Mouse (Mus musculus): ENCODE results near the gene Eid2. TPM values are rescaled to one million over a fixed set of nuclear protein-coding genes. Genes with fewer than 3 reads are reported as not detected.

Gene Eid2
- polyA plus RNA-seq, 1 experiment from 2014 or later = 4.6 TPM

DNA sequence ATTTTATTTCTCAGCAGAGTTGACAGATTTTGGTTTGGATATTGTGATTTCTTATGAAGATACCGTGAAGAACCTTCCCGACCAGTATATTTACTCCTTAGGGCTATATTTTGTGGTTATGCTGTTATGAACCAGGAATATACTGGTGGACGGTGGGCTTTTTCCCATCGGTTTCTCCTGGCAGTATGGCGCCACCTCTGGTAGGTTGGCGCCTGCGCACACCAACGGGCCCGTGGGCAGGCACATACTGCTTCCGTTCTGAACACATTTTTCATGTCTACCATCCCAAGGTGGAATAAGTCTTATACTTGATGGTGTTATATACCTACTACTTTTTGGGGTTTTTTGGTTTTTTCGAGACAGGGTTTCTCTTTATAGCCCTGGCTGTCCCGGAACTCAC, 1.7 kb downstream of the Eid2 start:
- Histone ChIP-seq H3K27ac (no peak overlapping the region), H3K79me2 (ENCODE audit: inconsistent target) (no peaks in the 10 kb centered on the region), H3K36me3 (ENCODE audit: inconsistent target) (no peaks in the 10 kb centered on the region), H3K4me3 (ENCODE audit: inconsistent target) (no peak overlapping the region)
- WGBS (ENCODE audit: missing documents) = 93% methylated on average over 12 of the region's 12 CpGs

DNA sequence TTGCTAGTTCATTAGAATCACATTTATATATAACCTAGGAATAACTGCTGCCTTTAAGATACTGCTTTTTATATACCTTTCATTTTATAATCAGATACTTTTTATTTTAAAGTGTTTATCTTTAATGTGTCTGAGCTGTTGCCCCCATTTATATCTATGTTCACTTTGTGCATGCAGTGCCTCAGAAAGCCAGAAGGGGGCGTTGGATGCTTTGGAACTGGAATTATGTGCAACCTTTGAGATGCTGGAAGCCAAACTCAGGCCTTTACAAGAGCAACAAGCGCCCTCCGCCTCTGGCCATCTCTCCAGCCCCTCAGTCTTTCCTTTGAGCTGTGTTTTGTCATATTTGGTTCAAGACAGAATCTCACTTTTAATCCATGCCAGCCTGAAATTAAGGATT, 4.1 kb downstream of the Eid2 start:
- H3K4me3 ChIP-seq (ENCODE audit: inconsistent target) = no peak overlapping the region
- H3K27ac ChIP-seq = no peak overlapping the region
- no peaks in the 10 kb centered on the region for H3K79me2 ChIP-seq (ENCODE audit: inconsistent target)
- H3K36me3 ChIP-seq (ENCODE audit: inconsistent target) = no peaks in the 10 kb centered on the region
- 74% methylated on average over 3 of the region's 3 CpGs for WGBS (ENCODE audit: missing documents)

DNA sequence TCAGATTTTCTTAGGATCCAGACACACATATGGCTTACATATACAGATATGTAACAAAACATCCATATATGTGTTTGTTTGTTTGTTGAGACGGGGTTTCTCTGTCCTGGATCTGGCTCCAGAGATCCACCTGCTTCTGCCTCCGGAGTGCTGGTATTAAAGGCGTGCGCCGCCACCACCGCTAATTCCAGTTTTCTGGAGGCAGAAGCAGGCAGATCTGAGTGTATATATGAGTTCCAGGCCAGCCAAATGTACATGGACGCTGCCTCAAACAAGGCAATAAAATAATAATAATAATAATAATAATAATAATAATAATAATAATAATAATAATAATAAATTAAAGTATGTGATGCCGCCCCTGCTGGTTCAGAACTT, 9.5 kb downstream of the Eid2 start:
- WGBS (ENCODE audit: missing documents) = 50% methylated on average over 6 of the region's 8 CpGs
- Histone ChIP-seq H3K36me3 (ENCODE audit: inconsistent target) (no peaks in the 10 kb centered on the region), H3K27ac (no peak overlapping the region), H3K4me3 (ENCODE audit: inconsistent target) (no peak overlapping the region), H3K79me2 (ENCODE audit: inconsistent target) (no peaks in the 10 kb centered on the region)

DNA sequence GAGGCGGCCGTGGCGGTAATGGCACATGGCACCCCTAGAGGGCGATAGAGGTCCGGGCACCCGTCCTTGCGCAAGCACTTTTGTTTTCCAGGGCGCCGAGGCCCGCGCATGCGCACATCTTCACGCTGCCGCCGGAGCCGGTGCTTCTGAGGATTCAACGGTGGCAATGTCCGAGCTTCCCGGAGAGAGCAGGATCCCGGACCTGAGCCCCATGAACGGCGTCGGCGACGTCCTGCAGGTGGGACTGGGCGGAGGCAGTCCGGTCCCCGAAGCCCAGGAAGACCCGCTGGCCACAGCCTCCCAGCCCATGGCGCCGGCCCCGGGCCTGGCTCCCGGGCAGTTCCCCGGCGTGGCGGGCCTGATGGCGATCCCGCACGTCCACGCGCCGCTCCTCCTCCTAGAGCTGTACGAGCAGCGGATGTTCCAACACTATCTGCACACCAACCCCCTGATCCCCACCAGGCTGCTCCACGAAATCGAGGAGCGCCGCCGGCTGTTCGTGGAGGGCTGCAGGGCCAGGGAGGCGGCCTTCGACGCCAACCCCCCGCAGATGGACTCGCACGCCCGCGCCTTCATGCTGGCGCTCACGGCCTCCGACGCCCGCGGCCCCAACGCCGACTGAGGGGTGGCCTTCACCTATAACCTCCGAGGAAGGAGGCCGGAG, 10.1 kb downstream of the Eid2 start, which contains the start of gene Eid2b:
Gene Eid2b, plus strand, starts transcription at position 125 of the 664 bp plus-strand sequence.
- Histone ChIP-seq H3K4me3 (ENCODE audit: inconsistent target) (no peak within 1 kb of the TSS; the same call in 1 of the 2 replicates), H3K27ac (no peak within 1 kb of the TSS), H3K79me2 (ENCODE audit: inconsistent target) (no peaks in the 10 kb centered on the region), H3K36me3 (ENCODE audit: inconsistent target) (no peaks in the 10 kb centered on the region)
- 7% methylated on average over 66 of the region's 68 CpGs for WGBS (ENCODE audit: missing documents)

DNA sequence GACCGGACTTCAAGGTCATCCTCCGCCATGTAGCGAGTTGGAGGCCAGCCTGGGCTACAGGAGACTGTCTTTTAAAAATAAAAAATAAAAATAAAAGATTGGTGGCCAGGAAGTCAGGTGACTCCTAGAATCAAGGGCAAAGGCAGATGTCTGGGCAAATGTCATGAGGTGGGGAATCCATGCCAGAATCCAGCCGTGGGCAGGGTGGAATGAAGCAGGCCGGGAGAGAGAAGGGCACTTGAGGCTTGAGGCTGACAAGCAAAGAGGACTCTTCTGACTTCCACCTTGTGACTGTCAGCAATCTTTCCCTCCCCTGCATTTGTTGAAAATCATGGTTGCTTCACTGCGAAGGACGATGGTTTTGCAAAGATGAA, 10.6 kb downstream of the Eid2 start:
- no peaks in the 10 kb centered on the region for H3K79me2 ChIP-seq (ENCODE audit: inconsistent target)
- WGBS (ENCODE audit: missing documents) = 92% methylated on average over 7 of the region's 7 CpGs
- no peak overlapping the region for H3K27ac ChIP-seq
- no peak overlapping the region for H3K4me3 ChIP-seq (ENCODE audit: inconsistent target)
- no peaks in the 10 kb centered on the region for H3K36me3 ChIP-seq (ENCODE audit: inconsistent target)

DNA sequence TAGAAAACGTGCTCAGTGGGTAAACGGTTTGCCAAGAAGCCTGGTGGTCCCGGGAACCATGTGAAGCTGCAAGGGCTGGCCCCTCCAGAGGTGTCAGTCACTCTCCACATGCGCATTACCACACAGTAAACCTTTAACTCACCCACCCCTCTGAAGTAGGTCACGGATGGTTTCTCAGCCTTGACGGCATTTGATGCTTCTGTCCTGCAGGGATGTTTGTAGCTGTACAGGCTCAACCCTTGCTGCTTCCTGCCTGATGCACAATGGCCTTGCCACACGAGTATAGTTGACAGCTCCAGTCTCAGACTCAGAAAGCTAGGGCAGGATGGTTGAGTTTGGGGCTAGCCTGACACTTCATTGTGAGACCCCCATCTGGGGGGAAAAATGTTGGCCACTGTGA, 12.9 kb downstream of the Eid2 start:
- no peaks in the 10 kb centered on the region for H3K79me2 ChIP-seq (ENCODE audit: inconsistent target)
- no peak overlapping the region for H3K27ac ChIP-seq
- WGBS (ENCODE audit: missing documents) = 86% methylated on average over 7 of the region's 7 CpGs
- H3K4me3 ChIP-seq (ENCODE audit: inconsistent target) = no peak overlapping the region
- no peaks in the 10 kb centered on the region for H3K36me3 ChIP-seq (ENCODE audit: inconsistent target)

DNA sequence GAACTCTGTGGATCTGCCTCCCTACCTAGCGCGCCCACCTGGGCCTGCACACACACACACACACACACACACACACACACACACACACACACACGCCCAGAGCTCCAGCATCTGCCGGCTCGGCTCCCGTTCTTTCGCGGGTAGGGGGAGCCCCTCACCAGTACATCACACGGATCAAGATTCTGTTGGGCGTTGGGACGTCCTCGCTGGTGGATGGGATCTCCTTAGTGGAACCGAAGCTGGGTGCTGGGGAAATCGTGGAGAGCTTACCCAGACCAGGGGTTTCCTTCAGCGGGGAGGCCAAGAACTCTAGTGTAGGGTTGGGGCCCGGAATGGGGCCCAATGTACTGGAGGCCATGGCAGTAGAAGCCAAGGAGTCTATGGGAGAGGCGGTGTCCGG, 22.5 kb downstream of the Eid2 start:
- no peaks in the 10 kb centered on the region for H3K36me3 ChIP-seq (ENCODE audit: inconsistent target)
- WGBS (ENCODE audit: missing documents) = 5% methylated on average over 13 of the region's 18 CpGs
- H3K79me2 ChIP-seq (ENCODE audit: inconsistent target) = no peaks in the 10 kb centered on the region
- no peak overlapping the region for H3K4me3 ChIP-seq (ENCODE audit: inconsistent target)
- H3K27ac ChIP-seq = no peak overlapping the region

DNA sequence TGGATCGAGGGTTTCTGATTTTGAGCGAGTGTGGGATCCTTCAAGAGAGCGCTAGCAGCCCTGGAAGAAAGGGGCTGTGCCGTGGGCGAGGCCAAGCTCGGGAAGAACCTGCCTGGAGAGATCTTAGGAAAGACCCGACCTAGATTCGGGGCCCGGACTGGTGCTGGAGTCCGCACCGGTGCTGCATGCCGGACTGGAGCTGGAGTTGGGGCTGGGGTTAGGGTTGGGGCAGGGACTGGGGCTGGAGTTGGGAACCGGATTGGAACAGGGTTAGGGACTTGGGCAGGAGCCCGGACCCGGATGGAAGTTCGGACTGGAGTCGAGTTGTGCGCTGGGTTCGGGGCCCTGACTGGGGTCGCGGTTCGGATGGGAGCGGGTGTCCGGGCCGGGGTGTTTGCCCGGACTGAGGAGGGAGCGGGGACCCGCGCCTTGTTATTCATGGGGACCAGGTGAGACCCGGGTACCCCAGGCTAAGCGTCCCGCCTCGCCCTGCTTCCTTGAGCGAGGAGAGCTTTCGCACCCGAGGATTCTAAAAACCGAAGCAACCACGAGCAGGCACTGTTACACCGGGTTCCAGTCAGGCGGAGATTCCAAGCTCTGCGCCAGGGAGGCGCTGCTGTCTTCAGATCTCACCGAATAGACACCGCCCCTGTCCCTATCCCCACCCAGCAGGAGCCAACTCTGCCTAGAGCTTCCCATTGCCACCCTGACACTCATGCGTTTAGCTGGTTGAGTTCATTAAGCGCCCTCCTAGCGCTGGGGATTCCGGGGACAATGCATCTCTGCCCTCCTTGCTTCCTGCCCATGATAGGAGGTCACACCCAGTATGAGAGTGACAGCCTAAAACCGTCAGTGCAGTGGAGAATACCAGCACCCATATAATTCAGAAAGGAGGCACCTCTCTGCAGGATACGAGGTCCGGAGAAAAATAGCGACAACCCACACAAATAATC, 23.2 kb downstream of the Eid2 start, which contains the start of gene Selenov:
Gene Selenov, minus strand, starts transcription at position 549 of the 953 bp plus-strand sequence.
- no peak within 1 kb of the TSS for H3K4me3 ChIP-seq (ENCODE audit: inconsistent target)
- no peaks in the 10 kb centered on the region for H3K79me2 ChIP-seq (ENCODE audit: inconsistent target)
- 5% methylated on average over 51 of the region's 52 CpGs for WGBS (ENCODE audit: missing documents)
- no peak within 1 kb of the TSS for H3K27ac ChIP-seq
- H3K36me3 ChIP-seq (ENCODE audit: inconsistent target) = no peaks in the 10 kb centered on the region

DNA sequence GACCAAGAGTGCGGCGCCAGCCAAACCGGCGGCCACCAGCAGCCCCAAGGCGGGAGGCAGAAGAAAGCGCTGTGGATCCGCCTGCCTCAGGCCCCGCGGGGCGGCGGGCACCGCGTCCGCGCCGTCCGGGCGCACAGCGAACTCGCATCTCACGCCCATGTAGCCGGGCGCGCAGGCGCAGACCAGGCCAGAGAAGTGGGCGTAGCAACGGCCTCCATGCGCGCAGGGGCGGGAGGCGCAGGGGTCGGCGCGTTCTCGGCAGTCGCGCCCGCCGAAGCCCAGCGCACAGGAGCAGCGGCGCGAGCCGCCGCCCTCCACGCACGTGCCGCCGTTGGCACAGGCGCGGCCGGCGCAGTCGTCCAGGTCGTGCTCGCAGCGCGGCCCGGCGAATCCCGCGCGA, 26.8 kb downstream of the Eid2 start:
- WGBS (ENCODE audit: missing documents) = 5% methylated on average over 49 of the region's 63 CpGs
- Histone ChIP-seq H3K79me2 (ENCODE audit: inconsistent target) (no peaks in the 10 kb centered on the region), H3K27ac (no peak overlapping the region), H3K36me3 (ENCODE audit: inconsistent target) (no peaks in the 10 kb centered on the region), H3K4me3 (ENCODE audit: inconsistent target) (no peak overlapping the region)

DNA sequence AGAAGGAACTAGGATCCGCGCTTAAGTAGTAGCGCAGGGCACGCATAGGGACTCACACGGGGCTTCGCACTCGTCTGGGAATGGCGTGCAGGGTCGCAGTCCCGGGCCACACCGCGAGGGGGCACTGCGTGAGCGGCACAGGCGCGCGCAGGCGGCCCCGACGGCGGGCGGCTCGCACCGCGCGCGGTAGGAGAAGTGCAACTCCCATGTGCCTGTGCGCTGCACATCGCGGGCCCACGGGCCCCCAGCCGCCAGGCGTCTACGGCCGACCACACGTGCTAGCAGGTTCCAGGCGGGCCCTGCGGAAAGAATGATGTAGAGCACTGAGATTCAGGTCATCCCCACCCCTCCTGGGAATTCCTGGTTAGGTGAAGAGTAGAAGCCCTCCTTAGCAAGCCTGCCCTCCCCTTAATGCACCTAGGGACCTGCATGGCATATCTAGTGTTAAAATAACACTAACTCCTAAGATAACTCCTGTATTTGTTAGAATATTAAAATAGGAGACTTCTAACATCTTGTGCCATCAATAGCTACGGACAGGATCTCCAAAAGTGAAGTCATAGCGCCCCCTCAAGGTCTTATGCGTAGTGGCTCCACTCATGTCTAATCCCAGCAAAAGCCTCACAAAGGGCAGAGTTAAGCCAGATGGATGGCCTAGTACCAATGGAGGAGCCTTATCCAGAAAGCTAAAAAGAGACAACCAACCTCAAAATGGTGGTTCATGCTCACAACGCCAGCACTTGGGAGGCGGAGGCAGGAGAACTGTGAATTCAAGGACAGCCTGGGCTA, 31.4 kb downstream of the Eid2 start:
- Histone ChIP-seq H3K4me3 (ENCODE audit: inconsistent target) (no peak overlapping the region), H3K79me2 (ENCODE audit: inconsistent target) (no peaks in the 10 kb centered on the region), H3K36me3 (ENCODE audit: inconsistent target) (no peaks in the 10 kb centered on the region), H3K27ac (no peak overlapping the region)
- 30% methylated on average over 41 of the region's 43 CpGs for WGBS (ENCODE audit: missing documents)

DNA sequence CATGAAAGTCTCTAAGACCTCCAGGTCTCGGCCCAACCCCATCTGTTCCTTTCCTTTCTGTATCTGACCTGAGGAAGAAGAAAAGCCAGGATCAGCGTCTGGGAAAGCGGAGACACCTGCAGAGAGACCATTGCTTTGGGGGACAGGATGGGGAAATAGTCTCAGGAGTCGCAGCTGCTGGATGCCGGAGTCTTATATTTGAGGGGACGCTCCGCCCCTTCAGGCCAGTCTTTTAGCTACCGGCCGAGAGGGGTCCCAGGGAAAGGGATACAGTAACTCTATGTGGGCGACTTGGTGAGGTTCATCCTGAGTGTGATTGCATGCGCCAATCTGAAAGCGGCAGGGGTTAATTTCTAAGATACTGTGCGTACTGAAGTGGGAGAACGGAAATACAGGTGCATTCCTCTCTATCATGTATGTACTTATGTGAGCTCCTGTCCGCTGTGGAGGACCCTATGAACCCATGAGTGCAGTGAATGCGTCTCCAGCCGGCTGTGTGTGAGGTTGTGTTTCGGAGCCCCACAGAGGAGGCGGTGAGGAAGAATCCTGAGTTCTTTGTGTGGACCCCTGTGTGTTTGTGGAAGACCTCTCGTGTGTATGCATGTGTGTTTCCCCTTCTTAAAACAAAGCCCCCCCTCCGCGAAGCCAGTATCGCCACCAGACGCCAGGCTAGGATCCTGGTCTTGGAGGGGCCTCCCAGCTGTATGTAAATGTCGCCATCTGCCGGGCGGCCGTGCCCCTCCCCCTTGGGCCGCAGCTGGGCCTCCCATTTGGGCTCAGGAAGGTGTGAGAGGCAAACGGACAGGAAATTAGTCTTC, 34.1 kb downstream of the Eid2 start, which contains the start of gene Dll3:
Gene Dll3, minus strand, starts transcription at position 623 of the 818 bp plus-strand sequence.
- Histone ChIP-seq H3K36me3 (ENCODE audit: inconsistent target) (peaks cover 21% of the 10 kb centered on the region), H3K79me2 (ENCODE audit: inconsistent target) (no peaks in the 10 kb centered on the region), H3K27ac (no peak within 1 kb of the TSS), H3K4me3 (ENCODE audit: inconsistent target) (no peak within 1 kb of the TSS)
- 6% methylated on average over 30 of the region's 30 CpGs for WGBS (ENCODE audit: missing documents)

DNA sequence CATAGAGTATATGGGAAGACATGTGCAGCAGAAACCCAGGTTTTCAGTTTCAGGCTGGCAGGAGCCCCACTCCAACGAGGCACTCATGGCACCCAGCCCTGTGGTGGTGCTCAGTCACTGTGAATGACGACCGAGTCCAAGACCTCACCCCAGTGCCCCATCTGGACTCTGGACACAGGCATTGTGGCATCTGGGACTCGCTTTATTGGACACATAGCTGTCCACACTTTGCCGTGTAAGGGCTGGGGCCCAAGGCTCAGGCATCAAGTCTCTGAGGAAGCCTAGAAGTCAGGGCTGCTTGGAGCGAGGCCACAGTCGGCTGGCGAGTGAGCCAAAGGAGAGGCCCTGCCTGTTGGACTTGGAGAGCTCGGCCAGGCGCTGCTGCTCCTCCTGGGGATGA, 38.0 kb downstream of the Eid2 start:
- H3K36me3 ChIP-seq (ENCODE audit: inconsistent target) = peaks cover 33% of the 10 kb centered on the region
- 87% methylated on average over 10 of the region's 10 CpGs for WGBS (ENCODE audit: missing documents)
- no peak overlapping the region for H3K27ac ChIP-seq
- no peak overlapping the region for H3K4me3 ChIP-seq (ENCODE audit: inconsistent target)
- peaks cover 3% of the 10 kb centered on the region for H3K79me2 ChIP-seq (ENCODE audit: inconsistent target)

DNA sequence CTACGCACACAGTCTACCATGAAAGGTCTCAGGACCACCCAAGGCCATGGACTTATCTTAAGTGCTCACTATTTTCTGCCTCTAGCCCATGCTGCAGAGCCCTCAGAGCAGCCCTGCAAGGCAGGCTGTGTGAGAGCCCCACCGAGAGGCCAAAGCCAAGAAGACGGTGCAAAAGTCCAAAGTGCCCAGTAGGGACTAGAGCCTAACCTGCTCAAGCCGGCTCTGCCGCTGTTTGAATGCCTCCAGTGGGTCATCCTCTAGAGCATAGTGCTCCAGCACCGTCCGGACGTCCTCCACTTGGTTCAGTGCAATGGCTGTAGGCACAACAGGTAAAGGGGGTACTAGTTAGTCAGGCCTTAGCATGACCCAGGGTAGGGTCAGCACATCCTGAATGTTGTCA, 38.5 kb downstream of the Eid2 start:
- Histone ChIP-seq H3K27ac (no peak overlapping the region), H3K4me3 (ENCODE audit: inconsistent target) (no peak overlapping the region), H3K36me3 (ENCODE audit: inconsistent target) (peaks cover 33% of the 10 kb centered on the region), H3K79me2 (ENCODE audit: inconsistent target) (peaks cover 9% of the 10 kb centered on the region)
- WGBS (ENCODE audit: missing documents) = 100% methylated on average over 8 of the region's 8 CpGs

DNA sequence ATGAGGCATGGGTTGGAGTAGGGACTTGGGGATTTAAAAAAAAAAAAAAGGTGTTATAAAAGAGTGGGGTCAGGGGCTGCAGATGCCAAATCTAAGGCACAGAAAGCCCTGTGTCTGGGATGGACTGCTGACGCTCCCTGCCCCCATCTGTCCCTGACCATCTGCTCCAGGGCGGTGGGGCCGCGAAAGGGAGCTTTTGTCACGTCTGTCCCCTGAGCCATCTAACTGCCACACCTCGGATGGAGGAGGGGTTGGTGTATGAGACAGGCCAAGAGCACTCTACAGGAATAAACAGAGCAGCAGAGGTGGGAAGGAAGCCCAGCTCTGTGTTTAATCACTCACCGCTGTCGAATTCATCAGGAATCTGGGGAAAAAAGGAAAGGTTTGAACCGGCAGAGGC, 42.1 kb downstream of the Eid2 start:
- WGBS (ENCODE audit: missing documents) = 94% methylated on average over 9 of the region's 9 CpGs
- peaks cover 14% of the 10 kb centered on the region for H3K79me2 ChIP-seq (ENCODE audit: inconsistent target)
- peaks cover 33% of the 10 kb centered on the region for H3K36me3 ChIP-seq (ENCODE audit: inconsistent target)
- no peak overlapping the region for H3K27ac ChIP-seq
- H3K4me3 ChIP-seq (ENCODE audit: inconsistent target) = no peak overlapping the region
